Mouse (Mus musculus) heart, adult 18-20 months (tissue): ENCODE measurements around the gene Sesn2. TPM values are rescaled to one million over a fixed set of nuclear protein-coding genes. Genes with fewer than 3 reads are reported as not detected.

Source experiments
- DNase-seq, 2 experiments: peaks; one replicate each; pipeline ENCODE4 v3.0.0; 2021 to 2022; ENCODE audit warnings: mixed read lengths in 1 of 2
- total RNA-seq, 2 experiments: library from RNA; stranded (reverse); gene quantifications; 2 replicates each; pipeline ENCODE4 v1.2.3; 2021

Sesn2 gene
- total RNA-seq, 2 experiments from 2014 or later = 2.8 TPM

GRCm38 (mm10) chr4:132514555-132515135 is 4.3 kb upstream of the Sesn2 start:
- DNase-seq = peak; percentile 88 to 93

GRCm38 (mm10) chr4:132513395-132514273 is 3.3 kb upstream of the Sesn2 start:
- no peak for DNase-seq

GRCm38 (mm10) chr4:132512080-132512479 is 1.8 kb upstream of the Sesn2 start:
- DNase-seq = no peak

GRCm38 (mm10) chr4:132509621-132510296 is 542 bp downstream of the Sesn2 start:
- peak; percentile 81 to 83 for DNase-seq

GRCm38 (mm10) chr4:132507210-132507609 is 3.1 kb downstream of the Sesn2 start:
- no peak for DNase-seq

- DNase-seq = no peak
Observed at GRCm38 (mm10) chr4:132506250-132506649, 4.1 kb downstream of the Sesn2 start.

- DNase-seq = no peak
Observed at GRCm38 (mm10) chr4:132505800-132506199, 4.5 kb downstream of the Sesn2 start.

- DNase-seq = no peak
Observed at GRCm38 (mm10) chr4:132505034-132505738, 5.1 kb downstream of the Sesn2 start.

- DNase-seq = no peak
Observed at GRCm38 (mm10) chr4:132503344-132503743, 7.0 kb downstream of the Sesn2 start.

- no peak for DNase-seq
Observed at GRCm38 (mm10) chr4:132501639-132502038, 8.7 kb downstream of the Sesn2 start.

- DNase-seq = peak in 1 of 2 experiments; percentile 45
Observed at GRCm38 (mm10) chr4:132494271-132494918, 15.9 kb downstream of the Sesn2 start.

GRCm38 (mm10) chr4:132492178-132493060 is 17.9 kb downstream of the Sesn2 start:
- DNase-seq = peak; percentile 43 to 61

- DNase-seq = peak; percentile 33 to 51
Observed at GRCm38 (mm10) chr4:132491748-132492147, 18.6 kb downstream of the Sesn2 start.

- DNase-seq = no peak
Observed at GRCm38 (mm10) chr4:132491057-132491456, 19.2 kb downstream of the Sesn2 start.

- no peak for DNase-seq
Observed at GRCm38 (mm10) chr4:132490273-132491010, 19.9 kb downstream of the Sesn2 start.

- DNase-seq = no peak
Observed at GRCm38 (mm10) chr4:132488976-132489375, 21.3 kb downstream of the Sesn2 start.

GRCm38 (mm10) chr4:132488521-132488920 is 21.8 kb downstream of the Sesn2 start:
- peak in 1 of 2 experiments; percentile 13 for DNase-seq

- no peak for DNase-seq
Observed at GRCm38 (mm10) chr4:132484820-132485219, 25.5 kb downstream of the Sesn2 start.

GRCm38 (mm10) chr4:132484231-132484630 is 26.1 kb downstream of the Sesn2 start:
- no peak for DNase-seq
